Mouse (Mus musculus) liver, adult 2 months (tissue): Measurements from ENCODE around the gene Dph6. TPM values are rescaled to one million over a fixed set of nuclear protein-coding genes. Genes with fewer than 3 reads are reported as not detected.

Source experiments
- DNase-seq: peaks from one replicate; pipeline ENCODE4 v3.0.0-alpha.2; 2011; ENCODE audit warnings: low read depth, low spot score; ENCODE audit errors: extremely low read depth
- H3K27ac ChIP-seq: fragments of 200-500 bp; replicated peaks from 2 replicates; pipeline ENCODE4 v1.5.1; 2012; ENCODE audit warnings: low read depth, mild to moderate bottlenecking, control low read depth, inconsistent platforms, low read length; ENCODE audit not compliant: insufficient read depth
- H3K27me3 ChIP-seq: fragments of 200-500 bp; 2 replicates; pipeline ENCODE4 v1.6.1; 2012; ENCODE audit warnings: mild to moderate bottlenecking, moderate library complexity, low read length, inconsistent platforms; ENCODE audit not compliant: control insufficient read depth, insufficient read depth
- H3K36me3 ChIP-seq: fragments of 200-500 bp; 2 replicates; pipeline ENCODE4 v1.6.1; 2012; ENCODE audit warnings: low read length, inconsistent platforms; ENCODE audit not compliant: control insufficient read depth, insufficient read depth
- H3K4me1 ChIP-seq: fragments of 200-500 bp; 2 replicates; pipeline ENCODE4 v1.6.1; 2011; ENCODE audit warnings: low read length; ENCODE audit not compliant: control insufficient read depth, insufficient read depth
- H3K4me3 ChIP-seq: fragments of 200-500 bp; 2 replicates; pipeline ENCODE4 v1.5.1; 2011; ENCODE audit warnings: low read depth, mild to moderate bottlenecking, control low read depth, low read length, moderate library complexity; ENCODE audit not compliant: insufficient read depth
- H3K79me2 ChIP-seq: fragments of 200-500 bp; 2 replicates; pipeline ENCODE4 v1.6.1; 2012; ENCODE audit warnings: inconsistent platforms, mild to moderate bottlenecking, low read length, moderate library complexity; ENCODE audit not compliant: control insufficient read depth, insufficient read depth
- H3K9ac ChIP-seq: fragments of 200-500 bp; 2 replicates; pipeline ENCODE4 v1.6.1; 2012; ENCODE audit warnings: low read depth, mild to moderate bottlenecking, control low read depth, inconsistent platforms, low read length
- CTCF ChIP-seq: fragments of 200-500 bp; IDR thresholded peaks from 2 replicates; pipeline ENCODE4 v1.5.1; 2011; ENCODE audit warnings: low read depth, low read length, control low read depth
- POLR2A ChIP-seq: fragments of 200-500 bp; IDR thresholded peaks from 2 replicates; pipeline ENCODE4 v1.6.1; 2011; ENCODE audit warnings: low read length, control low read depth; ENCODE audit not compliant: insufficient read depth; ENCODE audit errors: extremely low read depth
- WGBS: fragments of 180-500 bp; shearing (Covaris S2); methylation state at CpG from one replicate; pipeline ENCODE4 v1.1.7; 2018; 5-methylcytosine and 5-hydroxymethylcytosine counted together
- polyA plus RNA-seq: library from polyadenylated mRNA; depleted of rRNA; stranded (reverse); fragments of >200 nt; gene quantifications from 2 replicates; pipeline ENCODE4 v1.2.3, GENCODE M21; 2012; rRNA removed
- total RNA-seq: library from RNA; depleted of rRNA; stranded (reverse); fragments of >200 nt; gene quantifications from 2 replicates; pipeline ENCODE4 v1.2.3, GENCODE M21; 2014; rRNA removed

Dph6 gene
- 3.1 and 3.3 TPM in 2 replicates for total RNA-seq
- polyA plus RNA-seq = 4.6 and 4.8 TPM in 2 replicates

DNA sequence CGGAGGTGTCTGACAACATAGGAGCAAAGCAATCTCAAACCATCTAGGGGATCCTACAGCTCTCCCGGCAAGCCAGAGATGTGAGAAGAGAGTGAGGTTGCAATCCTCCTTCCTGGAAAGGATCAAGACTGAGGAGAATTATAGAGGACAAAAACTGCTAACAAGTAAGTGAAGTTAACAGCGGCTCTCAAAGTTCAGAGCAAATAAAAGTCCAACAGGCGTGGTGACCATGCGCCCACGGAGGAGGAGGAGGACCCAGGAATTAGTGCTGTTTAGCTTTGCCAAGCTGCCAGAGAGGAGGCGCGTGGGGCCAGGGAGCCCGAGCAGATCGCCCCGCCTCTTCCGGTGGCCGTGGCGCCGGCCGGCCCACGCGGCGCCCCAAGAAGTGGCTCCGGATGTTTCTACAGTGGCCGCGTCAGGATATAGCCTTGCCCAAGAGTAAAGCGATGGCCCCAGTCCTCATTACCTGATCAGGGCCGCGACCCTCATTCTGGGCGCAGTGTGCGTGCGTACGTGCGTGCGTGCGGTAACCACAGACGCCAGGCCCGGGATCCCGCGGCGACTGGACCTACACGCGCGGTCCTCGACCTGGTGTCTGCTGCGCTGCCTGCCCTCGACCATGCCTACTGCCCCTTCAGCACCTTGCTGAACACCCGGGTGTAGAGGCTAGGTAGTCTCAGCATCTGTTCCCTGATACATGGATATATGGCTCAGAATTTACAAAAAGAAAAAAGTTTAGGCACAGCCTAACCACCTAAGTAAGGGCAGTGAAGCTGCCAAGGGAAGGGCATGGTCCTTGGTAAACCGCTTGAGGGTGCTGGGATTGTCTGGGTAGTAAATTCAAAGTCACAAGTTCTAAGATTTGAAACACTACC, at the start of gene Dph6:
TSS of gene Dph6 (minus strand) at position 600 of the 875 bp plus-strand sequence.
- under 1% methylated on average over 45 of the region's 45 CpGs for WGBS
- Histone ChIP-seq H3K36me3 (no peaks in the 10 kb centered on the region), H3K79me2 (no peaks in the 10 kb centered on the region; the same call in 1 of the 2 replicates), H3K27ac (peak within 1 kb of the TSS; percentile 93), H3K4me3 (peak within 1 kb of the TSS; percentile 93), H3K27me3 (no peaks in the 10 kb centered on the region), H3K4me1 (peaks cover 3% of the 10 kb centered on the region; the same call in 1 of the 2 replicates), H3K9ac (peak within 1 kb of the TSS; percentile 95)
- DNase-seq = peak; percentile 85
- peak; percentile 49; the same call in 1 of the 2 replicates for TF ChIP-seq POLR2A
- TF ChIP-seq CTCF = 0 out of 2 replicates have a peak, but pooled peaks have one; percentile 1

DNA sequence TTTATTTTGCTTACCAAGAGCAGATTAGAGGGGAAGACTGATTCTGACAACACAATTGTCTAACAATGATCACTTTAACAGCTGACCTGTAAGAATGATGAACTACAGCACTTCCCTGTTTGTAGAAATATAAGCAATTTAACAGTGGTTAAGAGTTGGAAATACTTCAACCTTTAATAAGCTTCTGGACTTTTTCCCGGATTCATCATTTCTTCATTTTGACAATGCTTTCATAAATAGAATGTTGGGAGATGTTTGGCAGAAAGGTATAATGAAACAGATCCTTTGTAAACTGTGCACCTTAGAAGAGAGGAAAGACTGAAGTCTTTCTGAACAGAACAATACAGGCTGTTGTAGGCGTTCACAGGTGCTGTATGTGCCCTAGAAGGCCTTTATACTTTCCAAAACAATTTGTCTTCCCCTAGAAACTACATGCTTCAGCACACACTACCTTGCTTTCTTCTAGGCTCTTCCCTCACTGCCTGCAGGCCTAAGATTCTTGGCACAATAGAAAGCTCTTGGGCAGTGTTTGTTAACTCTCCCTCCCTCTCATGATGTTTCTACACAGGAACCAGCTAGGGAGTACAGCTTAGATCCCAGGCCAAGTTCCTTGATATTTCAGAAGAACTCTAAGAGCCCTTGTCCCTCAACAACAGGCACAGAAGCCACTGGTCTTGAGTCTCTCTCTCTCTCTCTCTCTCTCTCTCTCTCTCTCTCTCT, 46.4 kb upstream of the Dph6 start:
- TF ChIP-seq POLR2A = no peak
- no peak for TF ChIP-seq CTCF
- Histone ChIP-seq H3K27ac (no peak overlapping the region), H3K36me3 (no peaks in the 10 kb centered on the region), H3K9ac (no peak overlapping the region), H3K4me1 (no peaks in the 10 kb centered on the region), H3K79me2 (no peaks in the 10 kb centered on the region), H3K27me3 (no peaks in the 10 kb centered on the region), H3K4me3 (no peak overlapping the region)
- no peak for DNase-seq
- 80% methylated on average over 2 of the region's 2 CpGs for WGBS

DNA sequence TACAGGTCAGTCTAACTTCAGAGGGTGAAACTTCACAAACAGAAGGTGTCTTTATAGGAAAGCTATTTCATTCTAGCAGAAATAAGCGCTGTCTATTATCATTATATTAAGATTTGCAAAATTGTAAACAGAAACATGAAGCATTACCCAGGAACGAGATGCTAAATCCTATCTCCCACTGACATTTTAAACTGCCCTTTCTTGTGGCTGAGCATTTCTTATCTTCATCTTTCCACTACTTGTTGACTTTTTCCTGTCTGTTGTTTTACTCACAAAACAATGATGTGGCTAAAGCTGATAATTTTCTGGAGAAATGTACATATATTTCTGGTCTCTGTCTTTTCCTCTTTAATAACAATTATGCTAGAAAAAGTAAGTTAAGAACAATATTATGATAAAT, 36.8 kb upstream of the Dph6 start:
- 66% methylated on average over 2 of the region's 2 CpGs for WGBS
- Histone ChIP-seq H3K4me1 (no peaks in the 10 kb centered on the region), H3K4me3 (no peak overlapping the region), H3K36me3 (no peaks in the 10 kb centered on the region), H3K79me2 (no peaks in the 10 kb centered on the region), H3K27ac (no peak overlapping the region), H3K9ac (no peak overlapping the region), H3K27me3 (no peaks in the 10 kb centered on the region)
- no peak for DNase-seq
- TF ChIP-seq CTCF (no peak), POLR2A (no peak)

DNA sequence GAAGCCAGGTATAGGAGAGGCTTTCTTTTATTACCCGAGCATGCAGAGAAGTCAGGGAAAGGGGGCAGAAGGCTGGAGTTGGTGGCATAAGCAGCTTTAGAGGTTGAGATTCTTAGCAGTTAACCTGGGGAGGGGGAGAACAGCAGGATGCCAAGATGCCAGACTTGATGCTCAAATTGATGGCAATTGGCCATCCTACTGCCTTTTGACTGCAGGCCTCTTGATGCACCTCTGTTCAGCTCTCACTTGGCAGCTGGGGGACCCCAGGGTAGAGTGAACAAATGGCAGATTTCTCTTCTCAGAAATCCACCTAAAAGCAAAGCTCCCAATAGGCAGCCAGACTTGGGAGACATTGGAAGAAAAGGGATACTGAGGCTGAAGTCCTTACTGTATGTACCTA, 32.7 kb upstream of the Dph6 start:
- no peaks in the 10 kb centered on the region for H3K79me2 ChIP-seq
- H3K9ac ChIP-seq = no peak overlapping the region
- H3K4me1 ChIP-seq = no peaks in the 10 kb centered on the region
- H3K27ac ChIP-seq = no peak overlapping the region
- TF ChIP-seq CTCF (no peak), POLR2A (no peak)
- no peak overlapping the region for H3K4me3 ChIP-seq
- H3K36me3 ChIP-seq = no peaks in the 10 kb centered on the region
- DNase-seq = no peak
- H3K27me3 ChIP-seq = no peaks in the 10 kb centered on the region
- WGBS = 88% methylated on average over 1 of the region's 1 CpGs

DNA sequence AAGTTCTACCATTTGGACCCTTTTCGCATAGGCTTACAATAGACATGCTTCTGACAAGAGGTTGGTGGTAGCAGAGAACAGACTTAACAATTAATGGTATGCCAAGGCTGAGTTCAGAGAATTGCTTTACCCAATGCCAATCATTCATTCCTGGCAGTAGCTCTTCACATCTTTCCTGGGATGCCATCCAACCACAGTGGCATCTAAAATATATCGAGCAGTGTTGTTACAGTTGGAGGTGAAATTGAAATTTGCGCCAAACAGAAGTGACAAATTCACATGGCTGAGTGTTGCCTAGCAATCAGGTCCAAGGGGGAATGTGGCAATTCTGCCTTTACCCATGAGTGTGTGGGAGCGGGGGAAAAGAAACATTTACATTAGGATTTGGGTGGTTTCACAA, 32.3 kb upstream of the Dph6 start:
- Histone ChIP-seq H3K4me3 (no peak overlapping the region), H3K9ac (no peak overlapping the region), H3K36me3 (no peaks in the 10 kb centered on the region), H3K79me2 (no peaks in the 10 kb centered on the region), H3K27me3 (no peaks in the 10 kb centered on the region), H3K4me1 (no peaks in the 10 kb centered on the region), H3K27ac (no peak overlapping the region)
- TF ChIP-seq POLR2A (no peak), CTCF (no peak)
- no peak for DNase-seq
- 76% methylated on average over 4 of the region's 4 CpGs for WGBS
